Mouse (Mus musculus) G1E (cell line): Measurements from ENCODE around the gene Trpv4. TPM values are rescaled to one million over a fixed set of nuclear protein-coding genes. Genes with fewer than 3 reads are reported as not detected.

ENCODE experiments used
- ATAC-seq: 2 replicates; pipeline ENCODE4 v1.8.0; 2016; ENCODE audit warnings: mild to moderate bottlenecking; ENCODE audit not compliant: insufficient number of reproducible peaks, poor library complexity, low FRiP score, severe bottlenecking; ENCODE audit errors: extremely low read depth
- DNase-seq: peaks from one replicate; pipeline ENCODE4 v3.0.0; 2012; ENCODE audit warnings: low spot score
- H3K27me3 ChIP-seq: 2 replicates; pipeline ENCODE4 v1.6.1; 2012; ENCODE audit warnings: mild to moderate bottlenecking, low read length, inconsistent platforms; ENCODE audit not compliant: insufficient read depth
- H3K36me3 ChIP-seq: replicated peaks from 2 replicates; pipeline ENCODE3; 2012; ENCODE audit warnings: mild to moderate bottlenecking, inconsistent platforms
- H3K4me1 ChIP-seq: 2 replicates; pipeline ENCODE4 v1.6.1; 2012; ENCODE audit warnings: low read depth, low read length, inconsistent platforms, mixed read lengths; ENCODE audit not compliant: insufficient read depth
- H3K4me3 ChIP-seq: 2 replicates; pipeline ENCODE4 v1.5.1; 2012; ENCODE audit warnings: low read depth, mild to moderate bottlenecking, inconsistent platforms, low read length, moderate library complexity, mixed read lengths
- H3K9me3 ChIP-seq: replicated peaks from 2 replicates; pipeline ENCODE4 v1.6.1; 2012; ENCODE audit warnings: inconsistent platforms
- CTCF ChIP-seq: IDR thresholded peaks from 2 replicates; pipeline ENCODE4 v1.5.1; 2012; ENCODE audit warnings: low read depth, low read length, inconsistent platforms, mixed read lengths
- GATA1 ChIP-seq: IDR thresholded peaks from 2 replicates; pipeline ENCODE4 v1.6.1; 2012; ENCODE audit warnings: borderline replicate concordance, low read length, inconsistent platforms, mixed read lengths
- GATA2 ChIP-seq: IDR thresholded peaks from 2 replicates; pipeline ENCODE4 v1.6.1; 2012; ENCODE audit warnings: low read depth, low read length, inconsistent platforms, borderline replicate concordance
- POLR2AphosphoS5 ChIP-seq: IDR thresholded peaks from 2 replicates; pipeline ENCODE4 v1.6.1; 2012; ENCODE audit warnings: low read depth, low read length, inconsistent platforms; ENCODE audit not compliant: insufficient replicate concordance
- TAL1 ChIP-seq: conservative IDR thresholded peaks from 2 replicates; pipeline ENCODE4 v1.6.1; 2012; ENCODE audit warnings: low read depth, low read length, inconsistent platforms, mixed read lengths
- polyA plus RNA-seq: library from polyadenylated mRNA; stranded (reverse); fragments of >175 nt; gene quantifications from 2 replicates; pipeline ENCODE4 v1.2.3, GENCODE M21; 2012
- total RNA-seq, 2 experiments: library from RNA; stranded (forward) in 1 of 2; stranded (reverse) in 1 of 2; fragments of 200-1000 nt in 1 of 2; fragments of >200 nt in 1 of 2; fragmentation: Nextera tagmentation in 1 of 2; gene quantifications; 2 replicates each; pipeline ENCODE4 v1.2.3; 2014 to 2017

Gene Trpv4
- total and polyA plus RNA-seq, 3 experiments = 0.11 TPM; not detected in 2

DNA sequence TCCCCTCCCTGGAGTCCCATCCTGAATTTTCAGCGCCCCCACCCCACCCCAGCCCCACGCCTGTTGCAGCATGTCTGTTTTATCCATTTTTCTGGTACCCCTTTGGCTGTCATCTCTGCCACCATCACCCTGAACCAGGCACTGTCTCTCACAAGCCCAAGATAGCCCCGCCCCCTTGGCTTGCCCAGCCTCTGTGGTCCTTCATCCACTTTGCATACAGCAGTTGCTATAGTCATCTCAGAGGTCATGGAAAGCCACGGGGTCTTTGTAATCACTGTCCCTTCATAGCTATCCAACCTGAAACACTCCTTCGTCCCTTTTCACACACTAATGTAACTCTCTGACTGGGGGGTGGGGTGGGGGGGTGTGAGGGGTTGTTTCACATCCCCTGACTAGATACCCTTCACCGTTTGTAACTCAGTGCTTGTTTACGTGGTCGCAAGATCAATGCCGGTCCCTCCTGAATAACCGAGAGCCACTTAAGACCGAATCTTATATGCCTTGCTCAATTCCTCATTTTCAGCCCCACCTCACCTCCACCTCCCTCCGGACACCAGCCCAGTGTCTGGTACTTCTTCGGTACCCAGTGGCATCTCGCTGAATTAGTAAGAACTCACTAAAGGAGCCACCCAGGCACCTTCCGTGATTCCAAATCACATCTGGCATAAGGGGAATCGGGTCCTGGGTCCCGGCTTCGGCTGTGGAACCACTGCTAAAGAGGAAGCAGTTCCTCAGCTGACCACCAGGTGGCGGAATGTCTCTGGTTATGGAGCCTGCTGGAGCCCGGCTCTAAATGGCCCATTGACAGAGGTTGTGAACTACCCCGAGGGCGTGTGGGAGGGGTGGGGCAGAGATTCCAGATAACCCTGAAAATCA lies 19.2 kb downstream of the Trpv4 start:
- DNase-seq = peak; percentile 86
- H3K36me3 ChIP-seq = no peaks in the 10 kb centered on the region
- no peaks in the 10 kb centered on the region for H3K9me3 ChIP-seq
- no peak for TF ChIP-seq GATA2
- TF ChIP-seq POLR2AphosphoS5 = no peak
- peak; percentile 95 for TF ChIP-seq CTCF
- TF ChIP-seq GATA1 = no peak
- no peak for TF ChIP-seq TAL1
- peak; percentile 58 for ATAC-seq
- H3K4me1 ChIP-seq = peaks cover 10% of the 10 kb centered on the region
- H3K4me3 ChIP-seq = no peak overlapping the region
- H3K27me3 ChIP-seq = peaks cover 41% of the 10 kb centered on the region

DNA sequence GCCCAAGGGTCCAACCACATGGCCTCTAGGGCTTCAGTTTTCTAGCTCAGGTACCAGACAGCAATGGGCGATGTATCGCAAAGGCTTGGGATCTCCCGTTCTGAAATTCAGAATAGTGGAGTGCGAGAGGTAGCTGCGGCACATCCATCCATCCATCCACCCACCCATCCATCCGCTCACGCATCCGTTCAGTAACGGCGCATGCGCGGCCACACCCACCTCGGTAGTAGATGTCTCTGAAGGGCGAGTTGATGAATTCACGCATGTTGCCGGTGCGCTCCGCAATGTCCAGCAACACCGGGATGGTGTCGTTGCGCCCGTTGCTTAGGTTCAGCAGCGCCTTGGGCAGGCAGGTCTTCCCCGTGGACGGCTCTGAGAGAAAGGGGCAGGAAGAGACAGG lies 22.1 kb downstream of the Trpv4 start:
- Histone ChIP-seq H3K27me3 (peaks cover 43% of the 10 kb centered on the region), H3K4me1 (peaks cover 10% of the 10 kb centered on the region), H3K4me3 (no peak overlapping the region), H3K36me3 (no peaks in the 10 kb centered on the region), H3K9me3 (no peaks in the 10 kb centered on the region)
- DNase-seq = no peak
- ATAC-seq = no peak
- TF ChIP-seq POLR2AphosphoS5 = no peak
- TF ChIP-seq GATA2 = no peak
- no peak for TF ChIP-seq GATA1
- TF ChIP-seq TAL1 = no peak
- TF ChIP-seq CTCF = no peak

DNA sequence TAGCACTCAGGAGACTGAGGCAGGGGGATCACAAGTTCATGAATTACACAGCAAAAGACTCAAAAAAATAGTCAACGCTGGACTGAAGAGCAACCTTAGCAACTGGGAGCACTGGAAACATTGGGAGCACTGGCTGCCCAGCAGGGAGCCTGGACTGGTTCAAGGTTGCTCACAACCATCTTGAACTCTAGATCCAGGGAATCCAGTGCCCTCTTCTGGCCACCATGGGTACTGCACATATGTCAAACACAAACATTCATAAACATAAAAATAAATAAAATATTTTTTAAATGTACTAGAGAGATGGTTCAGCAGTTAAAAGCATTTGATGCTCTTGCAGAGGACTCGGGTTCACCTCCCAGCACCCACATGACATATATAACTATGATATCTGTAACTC lies 26.9 kb downstream of the Trpv4 start:
- H3K9me3 ChIP-seq = no peaks in the 10 kb centered on the region
- TF ChIP-seq TAL1 (no peak), GATA2 (no peak), CTCF (peak; percentile 58)
- H3K4me1 ChIP-seq = peaks cover 13% of the 10 kb centered on the region
- no peak overlapping the region for H3K4me3 ChIP-seq
- ATAC-seq (no peak), DNase-seq (no peak)
- H3K36me3 ChIP-seq = no peaks in the 10 kb centered on the region
- peaks cover 44% of the 10 kb centered on the region for H3K27me3 ChIP-seq

DNA sequence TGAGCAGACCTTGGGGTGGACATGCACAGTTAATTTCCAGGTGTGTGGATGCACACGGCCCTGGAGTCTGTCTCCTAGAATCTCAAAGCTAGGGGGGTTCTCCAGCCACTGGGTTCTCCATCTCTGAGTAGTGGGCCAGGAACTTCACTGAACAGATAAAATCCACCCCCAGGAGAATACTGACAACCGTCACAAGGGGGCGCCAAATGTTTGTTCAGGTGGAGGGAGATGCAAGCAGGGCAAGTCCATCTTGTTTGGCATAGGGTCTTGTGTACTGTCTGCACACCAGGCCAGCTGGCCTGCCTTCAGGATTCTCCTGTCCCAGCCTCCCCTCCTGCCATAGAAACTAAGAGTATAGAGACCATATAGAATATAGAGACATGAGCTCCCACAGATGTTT lies 32.6 kb downstream of the Trpv4 start:
- peak; percentile 69 for DNase-seq
- no peaks in the 10 kb centered on the region for H3K9me3 ChIP-seq
- peaks cover 15% of the 10 kb centered on the region for H3K4me1 ChIP-seq
- ATAC-seq = no peak
- TF ChIP-seq CTCF (peak; percentile 39; the same call in 1 of the 2 replicates), POLR2AphosphoS5 (no peak), GATA1 (no peak), GATA2 (no peak), TAL1 (no peak)
- H3K4me3 ChIP-seq = no peak overlapping the region
- no peaks in the 10 kb centered on the region for H3K36me3 ChIP-seq
- peaks cover 43% of the 10 kb centered on the region for H3K27me3 ChIP-seq

DNA sequence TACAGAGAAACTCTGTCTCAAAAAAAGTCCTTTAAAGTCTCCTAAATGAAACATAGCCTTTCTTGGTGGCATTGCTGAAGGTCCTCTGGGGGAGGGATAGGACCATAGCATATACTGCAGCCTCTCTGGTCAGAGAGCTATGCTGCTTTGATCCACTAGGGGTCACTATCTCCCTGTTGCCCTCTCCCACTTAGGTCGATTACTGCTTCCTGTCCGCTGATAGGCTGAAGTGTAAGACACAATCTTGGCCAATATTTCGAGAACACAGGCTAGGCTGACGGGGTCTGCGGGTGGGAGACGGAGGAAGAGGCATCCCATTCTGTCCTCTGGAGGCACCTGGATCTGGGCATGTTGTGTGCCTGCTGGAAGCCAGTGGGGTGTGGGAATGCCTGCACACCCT lies 37.9 kb downstream of the Trpv4 start:
- peaks cover 14% of the 10 kb centered on the region for H3K4me1 ChIP-seq
- TF ChIP-seq POLR2AphosphoS5 = no peak
- peak; percentile 91 for TF ChIP-seq CTCF
- TF ChIP-seq TAL1 = no peak
- no peak for TF ChIP-seq GATA1
- TF ChIP-seq GATA2 = no peak
- DNase-seq (peak; percentile 58), ATAC-seq (peak; percentile 15; the same call in 1 of the 2 replicates)
- peaks cover 31% of the 10 kb centered on the region for H3K27me3 ChIP-seq
- H3K9me3 ChIP-seq = no peaks in the 10 kb centered on the region
- H3K36me3 ChIP-seq = no peaks in the 10 kb centered on the region
- H3K4me3 ChIP-seq = no peak overlapping the region

DNA sequence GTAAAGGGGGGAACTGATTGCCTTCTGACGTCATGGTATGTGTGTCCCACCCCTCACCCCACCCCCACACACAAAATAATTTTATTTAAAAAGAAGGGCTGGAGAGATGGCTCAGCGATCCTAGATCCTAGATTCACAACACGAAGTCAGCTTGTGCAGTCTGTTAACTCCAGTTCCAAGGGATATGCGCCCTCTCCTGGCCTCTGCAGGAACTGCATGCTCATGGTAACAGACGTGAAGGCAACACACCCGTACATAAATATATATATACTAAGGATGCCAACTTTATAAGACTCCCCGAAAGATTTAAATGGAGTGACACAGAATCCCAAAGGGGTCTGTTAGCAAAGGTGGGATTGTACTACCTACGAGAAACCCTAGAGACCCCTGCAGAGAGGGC lies 39.4 kb downstream of the Trpv4 start:
- Histone ChIP-seq H3K4me3 (no peak overlapping the region), H3K27me3 (peaks cover 33% of the 10 kb centered on the region), H3K9me3 (no peaks in the 10 kb centered on the region), H3K36me3 (no peaks in the 10 kb centered on the region), H3K4me1 (peaks cover 24% of the 10 kb centered on the region)
- ATAC-seq (no peak), DNase-seq (no peak)
- TF ChIP-seq GATA2 = no peak
- TF ChIP-seq CTCF = peak; percentile 96
- TF ChIP-seq GATA1 = no peak

DNA sequence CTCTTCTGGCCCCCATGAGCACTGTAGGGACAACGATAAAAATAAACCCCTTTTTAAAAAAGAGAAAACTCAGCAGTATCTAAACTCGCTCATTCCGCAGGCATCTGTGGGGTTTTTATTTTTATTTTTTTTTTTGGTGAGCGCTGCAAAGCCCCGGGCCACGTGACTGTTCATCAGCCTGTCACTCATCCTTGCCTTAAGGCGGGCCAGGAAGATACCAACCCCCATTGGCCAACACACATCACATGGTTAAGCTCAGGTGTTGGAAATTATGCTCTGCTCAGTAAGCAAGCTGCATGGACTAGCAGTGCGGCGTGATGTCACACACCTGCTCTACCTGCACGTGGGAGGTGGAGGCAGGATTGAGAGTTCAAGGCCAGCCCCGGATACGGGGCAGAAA lies 40.4 kb downstream of the Trpv4 start:
- ATAC-seq (no peak), DNase-seq (no peak)

More for the DNA sequence above, 40.4 kb downstream of the Trpv4 start:
- Histone ChIP-seq H3K9me3 (no peaks in the 10 kb centered on the region), H3K4me1 (peaks cover 24% of the 10 kb centered on the region), H3K36me3 (peaks cover 4% of the 10 kb centered on the region), H3K27me3 (peaks cover 36% of the 10 kb centered on the region; the same call in 1 of the 2 replicates), H3K4me3 (no peak overlapping the region)
- no peak for TF ChIP-seq POLR2AphosphoS5
- no peak for TF ChIP-seq CTCF
- no peak for TF ChIP-seq TAL1
- no peak for TF ChIP-seq GATA2
- no peak for TF ChIP-seq GATA1
